Mouse (Mus musculus) testis, adult 2 months (tissue): Measurements from ENCODE around the gene Hcst.

Experiments used
- CTCF ChIP-seq: fragments of 200-500 bp; IDR thresholded peaks from 2 replicates; pipeline ENCODE4 v1.5.1; 2012; ENCODE audit warnings: low read depth, mild to moderate bottlenecking, inconsistent platforms, low read length, moderate library complexity; ENCODE audit not compliant: control insufficient read depth, insufficient read depth, insufficient replicate concordance
- POLR2A ChIP-seq: fragments of 200-500 bp; IDR thresholded peaks from 2 replicates; pipeline ENCODE4 v1.6.1; 2012; ENCODE audit warnings: low read depth, mild to moderate bottlenecking, inconsistent platforms, low read length, moderate library complexity; ENCODE audit not compliant: control insufficient read depth

DNA sequence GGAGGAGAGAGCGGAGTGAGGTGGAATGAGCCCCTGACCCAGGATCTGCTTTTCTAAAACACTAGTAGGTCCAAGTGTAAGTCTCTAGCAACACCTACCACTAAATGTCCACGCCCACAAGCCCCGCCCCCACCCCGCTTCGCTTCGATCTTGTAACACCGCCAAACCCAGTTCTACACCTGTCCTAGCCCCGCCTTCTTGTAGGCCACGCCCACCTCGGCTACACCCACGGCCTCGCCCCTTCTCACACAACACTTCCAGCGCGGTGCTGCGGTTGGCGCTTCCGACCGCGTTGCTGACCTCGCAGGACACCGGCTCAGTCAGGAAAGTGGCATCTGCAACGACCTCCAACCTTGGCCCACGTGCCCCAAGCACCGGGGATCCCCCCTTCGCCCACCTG lies 34.1 kb upstream of the Hcst start:
- TF ChIP-seq CTCF (no peak), POLR2A (no peak)
